Mouse (Mus musculus) liver, embryonic 16.5 days (tissue): Measurements from ENCODE around the gene Gucy2g. TPM values are rescaled to one million over a fixed set of nuclear protein-coding genes. Genes with fewer than 3 reads are reported as not detected.

Experiments used
- ATAC-seq: fragments of 200-750 bp; cut with Nextera tagmentation; 2 replicates; pipeline ENCODE4 v1.8.0; 2017; ENCODE audit warnings: low read depth, mild to moderate bottlenecking, moderate number of reproducible peaks, moderate library complexity
- H3K27ac ChIP-seq: fragments of 300-500 bp; sonication (generic); 2 replicates; pipeline ENCODE4 v1.5.1; 2014; ENCODE audit warnings: mild to moderate bottlenecking, low read length
- H3K27me3 ChIP-seq: fragments of 300-500 bp; sonication (generic); 2 replicates; pipeline ENCODE4 v1.6.1; 2014; ENCODE audit warnings: low read depth, low read length, mixed read lengths; ENCODE audit not compliant: control insufficient read depth, insufficient read depth
- H3K36me3 ChIP-seq: fragments of 300-500 bp; sonication (generic); 2 replicates; pipeline ENCODE4 v1.6.1; 2014; ENCODE audit warnings: mild to moderate bottlenecking; ENCODE audit not compliant: control insufficient read depth, insufficient read depth
- H3K4me1 ChIP-seq: fragments of 300-500 bp; sonication (generic); 2 replicates; pipeline ENCODE4 v1.6.1; 2014; ENCODE audit warnings: low read depth, low read length, mixed read lengths; ENCODE audit not compliant: control insufficient read depth
- H3K4me2 ChIP-seq: fragments of 300-500 bp; sonication (generic); 2 replicates; pipeline ENCODE4 v1.6.1; 2014; ENCODE audit warnings: low read depth, low read length, mixed read lengths
- H3K4me3 ChIP-seq: fragments of 300-500 bp; sonication (generic); 2 replicates; pipeline ENCODE4 v1.5.1; 2014; ENCODE audit warnings: low read depth, mild to moderate bottlenecking, low read length
- H3K9ac ChIP-seq: fragments of 300-500 bp; sonication (generic); 2 replicates; pipeline ENCODE4 v1.6.1; 2014; ENCODE audit warnings: low read depth, low read length
- H3K9me3 ChIP-seq: fragments of 300-500 bp; sonication (generic); replicated peaks from 2 replicates; pipeline ENCODE4 v1.6.1; 2016; ENCODE audit warnings: low read length; ENCODE audit not compliant: control insufficient read depth
- WGBS: fragments of 180-500 bp; shearing (Covaris S2); extraction: QIAGEN DNeasy Blood & Tissue Kit; methylation state at CpG from one replicate; pipeline ENCODE4 v1.1.7; 2014; ENCODE audit not compliant: insufficient replicate concordance; 5-methylcytosine and 5-hydroxymethylcytosine counted together
- polyA plus RNA-seq: library from polyadenylated mRNA; unstranded; fragments of >200 nt; fragmentation: Nextera tagmentation; extraction: Ambion mirVana; gene quantifications from 2 replicates; pipeline ENCODE4 v1.2.1, GENCODE M21; 2015

Gucy2g gene
- polyA plus RNA-seq, 1 experiment from 2014 or later = 0.02 TPM

GRCm38 (mm10) chr19:55207746-55208538 is 33.1 kb downstream of the Gucy2g start:
- Histone ChIP-seq H3K9ac (no peak overlapping the region), H3K4me3 (no peak overlapping the region), H3K4me1 (peaks cover 9% of the 10 kb centered on the region), H3K27ac (no peak overlapping the region), H3K27me3 (no peaks in the 10 kb centered on the region), H3K36me3 (no peaks in the 10 kb centered on the region), H3K9me3 (no peaks in the 10 kb centered on the region), H3K4me2 (peak overlapping the region; percentile 44; the same call in 1 of the 2 replicates)
- 50% methylated on average over 25 of the region's 25 CpGs for WGBS
- no peak; the same call in 1 of the 2 replicates for ATAC-seq

- H3K36me3 ChIP-seq = no peaks in the 10 kb centered on the region
- peak overlapping the region; percentile 44 for H3K4me2 ChIP-seq
- H3K4me3 ChIP-seq = no peak overlapping the region
- no peak overlapping the region for H3K9ac ChIP-seq
- no peak overlapping the region for H3K27ac ChIP-seq
- 18% methylated on average over 6 of the region's 6 CpGs for WGBS
- H3K9me3 ChIP-seq = no peaks in the 10 kb centered on the region
- peak; percentile 91 for ATAC-seq
- H3K4me1 ChIP-seq = peaks cover 9% of the 10 kb centered on the region
- no peaks in the 10 kb centered on the region for H3K27me3 ChIP-seq
Observed at GRCm38 (mm10) chr19:55207205-55207604, 33.8 kb downstream of the Gucy2g start.

- H3K4me3 ChIP-seq = no peak overlapping the region
- H3K4me1 ChIP-seq = peaks cover 9% of the 10 kb centered on the region
- WGBS = 34% methylated on average over 8 of the region's 8 CpGs
- peak; percentile 45; the same call in 1 of the 2 replicates for ATAC-seq
- H3K9me3 ChIP-seq = no peaks in the 10 kb centered on the region
- H3K4me2 ChIP-seq = peak overlapping the region; percentile 44
- no peak overlapping the region for H3K9ac ChIP-seq
- no peaks in the 10 kb centered on the region for H3K36me3 ChIP-seq
- no peak overlapping the region for H3K27ac ChIP-seq
- no peaks in the 10 kb centered on the region for H3K27me3 ChIP-seq
Observed at GRCm38 (mm10) chr19:55206482-55207138, 34.4 kb downstream of the Gucy2g start.

- ATAC-seq = no peak
- Histone ChIP-seq H3K9me3 (no peaks in the 10 kb centered on the region), H3K9ac (no peak overlapping the region), H3K4me3 (no peak overlapping the region), H3K4me2 (no peak overlapping the region), H3K27me3 (no peaks in the 10 kb centered on the region), H3K4me1 (peaks cover 3% of the 10 kb centered on the region), H3K27ac (no peak overlapping the region), H3K36me3 (no peaks in the 10 kb centered on the region)
- 28% methylated on average over 5 of the region's 5 CpGs for WGBS
Observed at GRCm38 (mm10) chr19:55198303-55198702, 42.7 kb downstream of the Gucy2g start.

GRCm38 (mm10) chr19:55195574-55195973 is 45.5 kb downstream of the Gucy2g start:
- ATAC-seq = peak; percentile 59
- Histone ChIP-seq H3K4me3 (no peak overlapping the region), H3K36me3 (no peaks in the 10 kb centered on the region), H3K27me3 (no peaks in the 10 kb centered on the region), H3K9me3 (no peaks in the 10 kb centered on the region), H3K27ac (no peak overlapping the region), H3K9ac (no peak overlapping the region), H3K4me2 (no peak overlapping the region), H3K4me1 (peaks cover 6% of the 10 kb centered on the region)
- 57% methylated on average over 3 of the region's 3 CpGs for WGBS

GRCm38 (mm10) chr19:55194520-55195170 is 46.4 kb downstream of the Gucy2g start:
- no peak for ATAC-seq
- 57% methylated on average over 7 of the region's 7 CpGs for WGBS
- Histone ChIP-seq H3K9ac (no peak overlapping the region), H3K4me3 (no peak overlapping the region), H3K9me3 (no peaks in the 10 kb centered on the region), H3K36me3 (no peaks in the 10 kb centered on the region), H3K27ac (peak overlapping the region; percentile 70), H3K27me3 (no peaks in the 10 kb centered on the region), H3K4me1 (peaks cover 6% of the 10 kb centered on the region), H3K4me2 (no peak overlapping the region)

GRCm38 (mm10) chr19:55193717-55194394 is 47.2 kb downstream of the Gucy2g start:
- no peaks in the 10 kb centered on the region for H3K27me3 ChIP-seq
- H3K4me1 ChIP-seq = peaks cover 6% of the 10 kb centered on the region
- H3K27ac ChIP-seq = peak overlapping the region; percentile 70
- no peak overlapping the region for H3K4me2 ChIP-seq
- H3K9me3 ChIP-seq = no peaks in the 10 kb centered on the region
- no peak overlapping the region for H3K4me3 ChIP-seq
- H3K9ac ChIP-seq = no peak overlapping the region
- H3K36me3 ChIP-seq = no peaks in the 10 kb centered on the region
- ATAC-seq = no peak
- 58% methylated on average over 11 of the region's 11 CpGs for WGBS

- Histone ChIP-seq H3K36me3 (no peaks in the 10 kb centered on the region), H3K4me1 (peaks cover 6% of the 10 kb centered on the region), H3K27ac (peak overlapping the region; percentile 76), H3K4me3 (no peak overlapping the region), H3K4me2 (no peak overlapping the region), H3K9ac (no peak overlapping the region), H3K27me3 (no peaks in the 10 kb centered on the region), H3K9me3 (no peaks in the 10 kb centered on the region)
- ATAC-seq = peak; percentile 85
- WGBS = 62% methylated on average over 21 of the region's 21 CpGs
Observed at GRCm38 (mm10) chr19:55192254-55192945, 48.6 kb downstream of the Gucy2g start.
